Mouse (Mus musculus) cortical plate, adult 2 months (tissue): ENCODE measurements around the gene Spats2l. TPM values are rescaled to one million over a fixed set of nuclear protein-coding genes. Genes with fewer than 3 reads are reported as not detected.

Experiments
- H3K27ac ChIP-seq: fragments of 200-500 bp; 2 replicates; pipeline ENCODE4 v1.5.1; 2012; ENCODE audit warnings: low read length, control low read depth, inconsistent platforms; ENCODE audit not compliant: insufficient read depth
- H3K4me1 ChIP-seq: fragments of 200-500 bp; 2 replicates; pipeline ENCODE4 v1.6.1; 2011; ENCODE audit warnings: low read length; ENCODE audit not compliant: control insufficient read depth, insufficient read depth
- H3K4me3 ChIP-seq: fragments of 200-500 bp; 2 replicates; pipeline ENCODE4 v1.5.1; 2011; ENCODE audit warnings: mild to moderate bottlenecking, low read length, control low read depth; ENCODE audit not compliant: insufficient read depth
- CTCF ChIP-seq: fragments of 200-500 bp; IDR thresholded peaks from 2 replicates; pipeline ENCODE4 v1.5.1; 2011; ENCODE audit warnings: mild to moderate bottlenecking, control low read depth, low read length; ENCODE audit not compliant: insufficient read depth; ENCODE audit errors: extremely low read depth
- POLR2A ChIP-seq: fragments of 200-500 bp; IDR thresholded peaks from 2 replicates; pipeline ENCODE4 v1.6.1; 2011; ENCODE audit warnings: mild to moderate bottlenecking, low read length, control low read depth; ENCODE audit not compliant: insufficient read depth; ENCODE audit errors: extremely low read depth
- polyA plus RNA-seq: library from polyadenylated mRNA; depleted of rRNA; stranded (reverse); fragments of >200 nt; gene quantifications from 2 replicates; pipeline ENCODE4 v1.2.3, GENCODE M21; 2012; rRNA removed

Spats2l gene
- polyA plus RNA-seq, result 24.6 and 27.4 TPM in 2 replicates

GRCm38 (mm10) chr1:57774001-57774667 is at the start of gene Spats2l:
TSS of gene Spats2l (plus strand) at chr1:57774162.
- peak within 1 kb of the TSS; percentile 75 for H3K4me3 ChIP-seq
- no peaks in the 10 kb centered on the region for H3K4me1 ChIP-seq
- H3K27ac ChIP-seq, result peak within 1 kb of the TSS; percentile 92
- TF ChIP-seq CTCF, result peak; percentile 38
- no peak for TF ChIP-seq POLR2A

GRCm38 (mm10) chr1:57725268-57725667 is 48.7 kb upstream of the Spats2l start:
- TF ChIP-seq POLR2A, result no peak
- TF ChIP-seq CTCF, result no peak
- no peak overlapping the region for H3K27ac ChIP-seq
- no peak overlapping the region for H3K4me3 ChIP-seq
- H3K4me1 ChIP-seq, result no peaks in the 10 kb centered on the region

GRCm38 (mm10) chr1:57735877-57736276 is 38.1 kb upstream of the Spats2l start:
- no peaks in the 10 kb centered on the region for H3K4me1 ChIP-seq
- no peak overlapping the region for H3K27ac ChIP-seq
- H3K4me3 ChIP-seq, result no peak overlapping the region
- TF ChIP-seq POLR2A (no peak), CTCF (no peak)

GRCm38 (mm10) chr1:57741740-57742139 is 32.2 kb upstream of the Spats2l start:
- TF ChIP-seq CTCF, result no peak
- TF ChIP-seq POLR2A, result no peak
- no peaks in the 10 kb centered on the region for H3K4me1 ChIP-seq
- H3K4me3 ChIP-seq, result no peak overlapping the region
- H3K27ac ChIP-seq, result no peak overlapping the region

- TF ChIP-seq CTCF, result no peak
- no peak overlapping the region for H3K4me3 ChIP-seq
- no peak overlapping the region for H3K27ac ChIP-seq
- no peaks in the 10 kb centered on the region for H3K4me1 ChIP-seq
Measured at GRCm38 (mm10) chr1:57742266-57742665, 31.7 kb upstream of the Spats2l start.

- TF ChIP-seq POLR2A, result no peak
- no peak for TF ChIP-seq CTCF
Measured at GRCm38 (mm10) chr1:57751781-57752180, 22.2 kb upstream of the Spats2l start.

GRCm38 (mm10) chr1:57766396-57766795 is 7.6 kb upstream of the Spats2l start:
- Histone ChIP-seq H3K4me3 (no peak overlapping the region), H3K27ac (no peak overlapping the region), H3K4me1 (no peaks in the 10 kb centered on the region)
- TF ChIP-seq POLR2A, result no peak
- TF ChIP-seq CTCF, result no peak

More at GRCm38 (mm10) chr1:57751781-57752180, 22.2 kb upstream of the Spats2l start:
- Histone ChIP-seq H3K4me1 (no peaks in the 10 kb centered on the region), H3K4me3 (no peak overlapping the region), H3K27ac (no peak overlapping the region)

GRCm38 (mm10) chr1:57773326-57773725 is 636 bp upstream of the Spats2l start:
- Histone ChIP-seq H3K27ac (no peak overlapping the region), H3K4me3 (no peak overlapping the region), H3K4me1 (no peaks in the 10 kb centered on the region)
- no peak for TF ChIP-seq POLR2A
- TF ChIP-seq CTCF, result no peak

GRCm38 (mm10) chr1:57774668-57775495 is 920 bp downstream of the Spats2l start:
- peak overlapping the region; percentile 75 for H3K4me3 ChIP-seq
- H3K27ac ChIP-seq, result peak overlapping the region; percentile 92
- no peaks in the 10 kb centered on the region; the same call in 1 of the 2 replicates for H3K4me1 ChIP-seq
- no peak for TF ChIP-seq CTCF
- peak; percentile 20; the same call in 1 of the 2 replicates for TF ChIP-seq POLR2A

GRCm38 (mm10) chr1:57775496-57775790 is 1.5 kb downstream of the Spats2l start:
- Histone ChIP-seq H3K4me1 (no peaks in the 10 kb centered on the region; the same call in 1 of the 2 replicates), H3K27ac (peak overlapping the region; percentile 92), H3K4me3 (peak overlapping the region; percentile 75)
- TF ChIP-seq CTCF (no peak), POLR2A (no peak)
